ENCODE assay signal across 8 mouse cellular contexts in genomic region chr2:166605164-166605831, GRCm38 (mm10).
A peak's percentile ranks its signal among the peaks of the same experiment; 100 is the strongest.
DNase-seq lines count a peak whose midpoint lies in the region; ATAC-seq and TF ChIP-seq lines count a peak whose summit lies in the region.

No protein-coding gene starts in this region.

- no peak for TF ChIP-seq CTCF in lung, embryonic 14.5 days (IDR thresholded peaks at IDR 0.05; ENCODE audit: low read depth)

- no peaks in the 10 kb centered on the region for H3K9me3 ChIP-seq in lung, embryonic 14.5 days (ENCODE audit: low read depth, low read length)
- H3K9me3 ChIP-seq in midbrain, embryonic 13.5 days, result no peaks in the 10 kb centered on the region

- no peak overlapping the region for H3K4me2 ChIP-seq in lung, embryonic 14.5 days
- H3K4me2 ChIP-seq in midbrain, embryonic 13.5 days (replicated peaks), result no peak overlapping the region

- H3K4me1 ChIP-seq in lung, embryonic 14.5 days (ENCODE audit: insufficient read depth), result no peaks in the 10 kb centered on the region
- peaks cover 10% of the 10 kb centered on the region for H3K4me1 ChIP-seq in midbrain, embryonic 13.5 days (replicated peaks)

- peak; percentile 35 for DNase-seq in lung, embryonic 14.5 days
- DNase-seq in lung, adult 18-20 months, result no peak
- peak; percentile 34 for DNase-seq in embryo, embryonic 9.5 days (ENCODE audit: extremely low spot score)
- peak; percentile 54 to 57 for DNase-seq in heart, adult 9 months (ENCODE audit: low spot score in 2 of 2)
- peak; percentile 14 for DNase-seq in lung, postnatal 14 days
- no peak for DNase-seq in right cerebral cortex, postnatal 25 days
- no peak for DNase-seq in MN1 (ENCODE audit: low spot score)

- WGBS in lung, embryonic 14.5 days, result 57% methylated on average over 12 of the region's 12 CpGs
- 87% methylated on average over 12 of the region's 12 CpGs for WGBS in midbrain, embryonic 13.5 days

- no peak overlapping the region for H3K27ac ChIP-seq in lung, embryonic 14.5 days (ENCODE audit: low read depth)
- no peak overlapping the region for H3K27ac ChIP-seq in midbrain, embryonic 13.5 days

- H3K4me3 ChIP-seq in lung, embryonic 14.5 days (ENCODE audit: low read depth, low read length), result no peak overlapping the region
- H3K4me3 ChIP-seq in midbrain, embryonic 13.5 days (replicated peaks), result no peak overlapping the region

- no peak for ATAC-seq in lung, embryonic 14.5 days (ENCODE audit: insufficient read depth)
- ATAC-seq in midbrain, embryonic 13.5 days, result no peak

- no peak overlapping the region; the same call in 1 of the 2 replicates for H3K9ac ChIP-seq in lung, embryonic 14.5 days
- no peak overlapping the region for H3K9ac ChIP-seq in midbrain, embryonic 13.5 days (replicated peaks)

- no peaks in the 10 kb centered on the region for H3K36me3 ChIP-seq in lung, embryonic 14.5 days (ENCODE audit: insufficient read depth)
- H3K36me3 ChIP-seq in midbrain, embryonic 13.5 days, result peaks cover 21% of the 10 kb centered on the region; the same call in 1 of the 2 replicates

- H3K27me3 ChIP-seq in lung, embryonic 14.5 days (ENCODE audit: insufficient read depth, low read length), result no peaks in the 10 kb centered on the region
- no peaks in the 10 kb centered on the region for H3K27me3 ChIP-seq in midbrain, embryonic 13.5 days

Comparison
In these comparisons a context has a peak if more than half of its experiments do, and no peak if none do; other contexts are left out.
1. DNase-seq: peak in lung, embryonic 14.5 days (single experiment), embryo, embryonic 9.5 days (single experiment), heart, adult 9 months (2 of 2) and lung, postnatal 14 days (single experiment); none in lung, adult 18-20 months (0 of 2), right cerebral cortex, postnatal 25 days (single experiment) and MN1 (single experiment).